Mouse (Mus musculus): ENCODE measurements at regions not wholly inside any gene's neighbourhood (a gene's known extent, or its start where the extent isn't known, plus 50 kb on each side); places are given as distances from the start of the nearest gene placed in this dataset.
A peak's percentile ranks its signal among the peaks of the same experiment; 100 is the strongest.

DNA sequence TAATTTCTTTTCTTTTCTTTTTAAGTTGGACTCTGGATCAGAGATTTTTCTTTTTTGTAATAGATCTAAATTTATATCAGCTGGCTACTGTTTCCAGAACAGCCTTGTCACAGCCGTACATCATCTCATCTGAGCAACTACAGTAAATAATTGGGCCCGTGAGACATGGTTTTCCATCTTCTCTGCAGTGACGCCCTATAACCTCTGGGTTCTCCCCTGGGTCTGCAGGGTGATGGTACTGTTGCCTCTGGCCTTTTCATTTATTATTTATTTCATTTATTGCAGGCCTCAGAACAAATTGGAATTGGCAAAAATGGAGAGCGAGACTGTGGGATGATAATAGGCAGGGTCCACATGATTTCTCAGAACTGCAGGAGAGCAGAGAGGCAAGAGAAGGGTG is 406.3 kb upstream of the Fam92a start:
- ATAC-seq (ENCODE audit: low FRiP score) (peak; percentile 49), DNase-seq (ENCODE audit: low spot score) (peak; percentile 27)
- Histone ChIP-seq H3K4me2 (replicated peaks; ENCODE audit: low read depth, low read length) (no peak overlapping the region), H3K36me3 (ENCODE audit: control insufficient read depth, insufficient read depth, low read length) (no peaks in the 10 kb centered on the region), H3K9ac (ENCODE audit: low read depth, low read length) (no peak overlapping the region), H3K4me3 (ENCODE audit: low read depth, low read length) (no peak overlapping the region), H3K27ac (ENCODE audit: low read depth, low read length) (no peak overlapping the region), H3K27me3 (ENCODE audit: control insufficient read depth, insufficient read depth, low read length) (no peaks in the 10 kb centered on the region), H3K9me3 (ENCODE audit: control insufficient read depth, low read length) (no peaks in the 10 kb centered on the region), H3K4me1 (replicated peaks; ENCODE audit: control insufficient read depth, insufficient read depth, low read length) (no peaks in the 10 kb centered on the region)
- WGBS, result 73% methylated on average over 4 of the region's 4 CpGs

DNA sequence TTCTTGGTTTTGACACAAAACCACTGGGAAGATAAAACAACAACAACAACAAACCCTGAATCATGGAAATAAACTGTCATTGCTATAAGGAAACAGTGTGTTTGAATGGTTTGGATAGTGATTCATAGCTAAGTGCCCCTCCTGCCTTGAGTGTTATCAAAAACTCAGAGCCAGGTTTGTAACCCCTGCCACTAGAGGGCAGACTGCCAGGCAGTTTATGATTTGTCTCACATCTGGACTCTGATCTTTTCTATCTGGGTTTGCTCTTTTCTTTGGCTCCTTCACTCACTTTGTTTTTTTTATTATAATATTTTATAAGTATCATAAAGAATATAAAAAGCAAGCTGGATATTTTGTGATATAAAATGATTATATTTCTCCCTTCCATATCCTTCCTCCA is 400.1 kb upstream of the Fam92a start:
- Histone ChIP-seq H3K4me2 (replicated peaks; ENCODE audit: low read depth, low read length) (no peak overlapping the region), H3K4me1 (replicated peaks; ENCODE audit: control insufficient read depth, insufficient read depth, low read length) (no peaks in the 10 kb centered on the region), H3K9ac (ENCODE audit: low read depth, low read length) (no peak overlapping the region), H3K27ac (ENCODE audit: low read depth, low read length) (no peak overlapping the region), H3K36me3 (ENCODE audit: control insufficient read depth, insufficient read depth, low read length) (no peaks in the 10 kb centered on the region), H3K27me3 (ENCODE audit: control insufficient read depth, insufficient read depth, low read length) (no peaks in the 10 kb centered on the region), H3K4me3 (ENCODE audit: low read depth, low read length) (no peak overlapping the region), H3K9me3 (ENCODE audit: control insufficient read depth, low read length) (no peaks in the 10 kb centered on the region)
- ATAC-seq (ENCODE audit: low FRiP score), result no peak
- no peak for DNase-seq (ENCODE audit: low spot score)

DNA sequence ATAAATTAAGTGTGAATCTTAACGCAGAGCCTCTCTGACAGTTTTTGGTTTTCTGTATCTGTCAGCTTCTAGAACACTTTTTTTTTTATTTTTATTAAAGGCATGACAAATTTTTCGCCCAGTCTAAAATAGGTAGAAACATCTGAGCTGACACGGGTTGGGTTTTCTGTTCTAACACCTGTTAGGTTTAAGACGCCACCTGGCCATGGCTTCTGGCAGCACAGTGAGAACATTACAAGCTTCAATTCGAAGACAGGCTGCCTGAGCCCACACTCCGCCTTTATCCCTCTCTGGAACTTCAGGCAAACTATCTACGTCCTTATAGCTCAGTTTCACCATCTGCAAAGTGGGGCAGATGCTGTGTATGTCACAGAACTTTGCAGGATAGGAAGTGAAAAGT is 398.9 kb upstream of the Fam92a start:
- no peaks in the 10 kb centered on the region for H3K27me3 ChIP-seq (ENCODE audit: control insufficient read depth, insufficient read depth, low read length)

DNA sequence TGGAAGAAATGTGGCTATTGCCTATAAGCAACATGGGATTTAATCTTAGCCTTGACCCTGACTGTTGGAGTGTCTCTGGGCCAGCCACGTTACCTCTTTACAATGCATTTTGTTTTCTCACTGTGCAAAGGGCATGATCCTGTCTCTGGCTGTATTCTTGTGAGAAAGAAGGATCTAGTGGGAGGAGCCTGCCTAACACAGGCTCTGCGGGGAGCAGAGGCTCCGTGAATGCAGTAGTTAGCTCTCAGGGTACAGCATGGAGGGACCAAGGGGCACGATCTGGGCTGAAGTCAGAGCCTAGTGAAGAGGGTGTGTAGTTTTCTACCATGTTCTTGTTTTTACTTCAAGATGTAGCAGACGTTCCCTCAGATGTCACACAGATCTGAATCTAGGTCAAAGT is 395.8 kb upstream of the Fam92a start:
- H3K4me2 ChIP-seq (replicated peaks; ENCODE audit: low read depth, low read length), result 0 out of 2 replicates have a peak overlapping the region, but pooled peaks have one; percentile 14

More for the DNA sequence above, 398.9 kb upstream of the Fam92a start:
- no peak overlapping the region for H3K4me2 ChIP-seq (replicated peaks; ENCODE audit: low read depth, low read length)
- H3K36me3 ChIP-seq (ENCODE audit: control insufficient read depth, insufficient read depth, low read length), result no peaks in the 10 kb centered on the region
- H3K4me3 ChIP-seq (ENCODE audit: low read depth, low read length), result no peak overlapping the region
- no peaks in the 10 kb centered on the region for H3K4me1 ChIP-seq (replicated peaks; ENCODE audit: control insufficient read depth, insufficient read depth, low read length)
- H3K9ac ChIP-seq (ENCODE audit: low read depth, low read length), result no peak overlapping the region
- no peak overlapping the region for H3K27ac ChIP-seq (ENCODE audit: low read depth, low read length)
- DNase-seq (ENCODE audit: low spot score), result no peak
- no peak for ATAC-seq (ENCODE audit: low FRiP score)
- 79% methylated on average over 7 of the region's 7 CpGs for WGBS
- H3K9me3 ChIP-seq (ENCODE audit: control insufficient read depth, low read length), result no peaks in the 10 kb centered on the region

DNA sequence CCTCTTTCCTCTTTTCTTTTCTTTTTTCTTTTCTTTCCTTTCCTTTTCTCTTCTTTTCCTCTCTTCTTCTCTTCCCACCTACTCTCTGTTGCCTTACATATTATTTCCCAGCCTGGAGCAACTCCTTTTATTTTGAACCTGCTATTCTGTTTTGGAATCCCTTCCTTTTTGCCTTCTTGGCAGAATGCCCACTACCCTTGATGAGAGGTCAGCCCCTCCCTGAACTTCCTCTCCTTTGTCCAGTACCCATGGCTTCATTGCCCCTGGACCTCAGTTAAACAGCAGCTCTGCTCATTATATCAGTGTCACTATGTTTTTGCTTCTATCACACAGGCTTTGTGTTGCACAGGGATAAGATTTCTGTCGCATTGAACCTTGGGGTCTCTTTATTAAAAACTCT is 391.2 kb upstream of the Fam92a start:
- no peaks in the 10 kb centered on the region for H3K9me3 ChIP-seq (ENCODE audit: control insufficient read depth, low read length)
- H3K9ac ChIP-seq (ENCODE audit: low read depth, low read length), result no peak overlapping the region
- WGBS, result 60% methylated on average over 1 of the region's 1 CpGs
- H3K27me3 ChIP-seq (ENCODE audit: control insufficient read depth, insufficient read depth, low read length), result no peaks in the 10 kb centered on the region
- no peaks in the 10 kb centered on the region for H3K4me1 ChIP-seq (replicated peaks; ENCODE audit: control insufficient read depth, insufficient read depth, low read length)
- H3K4me2 ChIP-seq (replicated peaks; ENCODE audit: low read depth, low read length), result no peak overlapping the region
- no peak overlapping the region for H3K4me3 ChIP-seq (ENCODE audit: low read depth, low read length)
- H3K36me3 ChIP-seq (ENCODE audit: control insufficient read depth, insufficient read depth, low read length), result no peaks in the 10 kb centered on the region
- no peak overlapping the region for H3K27ac ChIP-seq (ENCODE audit: low read depth, low read length)
- no peak for DNase-seq (ENCODE audit: low spot score)
- ATAC-seq (ENCODE audit: low FRiP score), result no peak

More for the DNA sequence above, 395.8 kb upstream of the Fam92a start:
- Histone ChIP-seq H3K36me3 (ENCODE audit: control insufficient read depth, insufficient read depth, low read length) (no peaks in the 10 kb centered on the region), H3K9ac (ENCODE audit: low read depth, low read length) (no peak overlapping the region), H3K4me3 (ENCODE audit: low read depth, low read length) (no peak overlapping the region), H3K27me3 (ENCODE audit: control insufficient read depth, insufficient read depth, low read length) (no peaks in the 10 kb centered on the region), H3K4me1 (replicated peaks; ENCODE audit: control insufficient read depth, insufficient read depth, low read length) (no peaks in the 10 kb centered on the region), H3K27ac (ENCODE audit: low read depth, low read length) (no peak overlapping the region), H3K9me3 (ENCODE audit: control insufficient read depth, low read length) (no peaks in the 10 kb centered on the region)
- DNase-seq (ENCODE audit: low spot score), result peak; percentile 34
- ATAC-seq (ENCODE audit: low FRiP score), result peak; percentile 87
- 8% methylated on average over 5 of the region's 5 CpGs for WGBS

DNA sequence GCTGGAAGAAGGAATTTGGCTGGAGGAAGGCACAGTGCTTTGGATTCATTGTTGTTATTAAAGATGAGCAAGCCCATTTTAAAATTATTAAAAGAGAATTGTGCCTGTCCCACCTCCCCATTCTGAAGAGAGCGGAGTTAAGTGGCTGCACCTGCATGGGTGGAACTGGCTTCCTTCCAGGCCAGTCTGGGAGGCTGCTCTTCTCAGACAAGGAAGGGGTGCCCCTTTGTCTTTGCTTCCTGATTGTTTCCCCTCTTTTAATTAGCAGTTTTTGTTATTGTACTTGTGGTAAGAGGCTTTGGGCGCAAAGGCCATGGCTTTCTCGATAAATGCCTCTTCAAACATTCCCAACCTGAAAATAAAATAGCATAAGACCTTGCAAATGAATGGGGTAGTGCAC is 388.7 kb upstream of the Fam92a start:
- no peak overlapping the region for H3K4me3 ChIP-seq (ENCODE audit: low read depth, low read length)
- no peak overlapping the region for H3K27ac ChIP-seq (ENCODE audit: low read depth, low read length)
- DNase-seq (ENCODE audit: low spot score), result no peak
- H3K9ac ChIP-seq (ENCODE audit: low read depth, low read length), result no peak overlapping the region
- H3K4me1 ChIP-seq (replicated peaks; ENCODE audit: control insufficient read depth, insufficient read depth, low read length), result no peaks in the 10 kb centered on the region
- H3K4me2 ChIP-seq (replicated peaks; ENCODE audit: low read depth, low read length), result no peak overlapping the region
- no peaks in the 10 kb centered on the region for H3K27me3 ChIP-seq (ENCODE audit: control insufficient read depth, insufficient read depth, low read length)
- H3K36me3 ChIP-seq (ENCODE audit: control insufficient read depth, insufficient read depth, low read length), result no peaks in the 10 kb centered on the region
- no peak for ATAC-seq (ENCODE audit: low FRiP score)
- H3K9me3 ChIP-seq (ENCODE audit: control insufficient read depth, low read length), result no peaks in the 10 kb centered on the region
- WGBS, result 79% methylated on average over 3 of the region's 3 CpGs

DNA sequence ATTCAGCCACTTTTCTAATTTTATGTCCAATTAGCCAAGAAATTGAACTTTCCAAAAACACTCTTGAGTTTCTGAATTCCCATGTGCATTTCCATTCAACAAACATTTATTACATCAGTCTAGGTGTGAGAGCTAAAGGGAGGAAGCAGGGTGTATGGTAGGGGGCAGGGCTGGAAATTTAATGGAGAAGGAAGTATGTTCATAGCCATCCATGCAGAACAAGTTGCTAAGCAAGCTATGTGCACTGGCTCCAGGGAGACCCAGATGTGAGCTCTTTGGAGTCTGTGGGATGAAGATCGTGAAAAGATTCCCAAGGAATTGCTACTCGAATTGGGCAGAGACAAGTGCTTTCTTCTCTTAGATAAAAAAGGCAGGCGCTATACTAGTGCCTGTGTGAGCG is 388.2 kb upstream of the Fam92a start:
- Histone ChIP-seq H3K9me3 (ENCODE audit: control insufficient read depth, low read length) (no peaks in the 10 kb centered on the region), H3K4me3 (ENCODE audit: low read depth, low read length) (no peak overlapping the region), H3K9ac (ENCODE audit: low read depth, low read length) (no peak overlapping the region), H3K4me2 (replicated peaks; ENCODE audit: low read depth, low read length) (no peak overlapping the region), H3K36me3 (ENCODE audit: control insufficient read depth, insufficient read depth, low read length) (no peaks in the 10 kb centered on the region), H3K27ac (ENCODE audit: low read depth, low read length) (no peak overlapping the region), H3K4me1 (replicated peaks; ENCODE audit: control insufficient read depth, insufficient read depth, low read length) (no peaks in the 10 kb centered on the region), H3K27me3 (ENCODE audit: control insufficient read depth, insufficient read depth, low read length) (no peaks in the 10 kb centered on the region)
- no peak for DNase-seq (ENCODE audit: low spot score)
- 87% methylated on average over 4 of the region's 4 CpGs for WGBS
- no peak for ATAC-seq (ENCODE audit: low FRiP score)

DNA sequence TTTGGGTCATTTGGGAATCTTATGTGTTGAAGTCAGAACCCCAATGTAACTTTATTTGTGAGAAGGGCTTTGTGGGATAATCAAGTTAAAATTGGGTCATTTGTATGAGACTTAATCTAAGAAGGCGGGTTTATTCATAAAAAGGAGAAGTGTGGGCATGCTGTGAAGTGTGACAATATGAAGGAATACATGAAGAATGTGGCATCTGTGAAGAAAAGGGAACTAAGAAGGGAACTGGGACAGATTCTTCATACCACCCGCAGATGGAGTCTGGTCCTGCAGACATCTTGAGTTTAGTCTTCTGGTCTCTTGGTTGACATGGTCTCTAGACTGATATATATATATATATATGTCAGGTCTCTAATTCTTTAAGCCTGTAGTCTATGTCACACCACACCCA is 385.3 kb upstream of the Fam92a start:
- Histone ChIP-seq H3K36me3 (ENCODE audit: control insufficient read depth, insufficient read depth, low read length) (no peaks in the 10 kb centered on the region), H3K27ac (ENCODE audit: low read depth, low read length) (no peak overlapping the region), H3K4me2 (replicated peaks; ENCODE audit: low read depth, low read length) (no peak overlapping the region), H3K9ac (ENCODE audit: low read depth, low read length) (no peak overlapping the region), H3K9me3 (ENCODE audit: control insufficient read depth, low read length) (no peaks in the 10 kb centered on the region), H3K4me1 (replicated peaks; ENCODE audit: control insufficient read depth, insufficient read depth, low read length) (no peaks in the 10 kb centered on the region), H3K4me3 (ENCODE audit: low read depth, low read length) (no peak overlapping the region), H3K27me3 (ENCODE audit: control insufficient read depth, insufficient read depth, low read length) (no peaks in the 10 kb centered on the region)
- DNase-seq (ENCODE audit: low spot score), result no peak
- WGBS, result 87% methylated on average over 2 of the region's 2 CpGs
- ATAC-seq (ENCODE audit: low FRiP score), result no peak

DNA sequence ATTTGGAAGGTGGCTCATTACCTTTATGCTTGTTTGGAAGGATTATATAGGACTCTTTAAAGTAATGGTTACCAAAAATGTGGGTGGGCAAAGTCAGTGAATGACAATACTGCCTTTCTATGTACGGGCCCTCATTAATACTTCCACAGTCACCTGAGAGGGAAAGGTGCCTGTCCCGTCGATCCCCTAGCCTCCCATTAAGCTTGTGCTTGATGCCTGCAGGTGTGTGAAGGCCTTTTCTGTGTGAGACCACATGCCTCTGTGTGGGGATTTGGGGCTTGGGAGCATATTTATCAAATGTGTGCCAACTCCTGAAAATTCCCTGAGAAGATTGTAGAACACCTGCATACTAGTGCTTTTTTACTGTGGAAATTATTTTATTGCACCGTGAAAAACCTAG is 377.4 kb upstream of the Fam92a start:
- Histone ChIP-seq H3K9ac (ENCODE audit: low read depth, low read length) (no peak overlapping the region), H3K4me2 (replicated peaks; ENCODE audit: low read depth, low read length) (no peak overlapping the region), H3K36me3 (ENCODE audit: control insufficient read depth, insufficient read depth, low read length) (no peaks in the 10 kb centered on the region), H3K27ac (ENCODE audit: low read depth, low read length) (no peak overlapping the region), H3K4me3 (ENCODE audit: low read depth, low read length) (no peak overlapping the region), H3K27me3 (ENCODE audit: control insufficient read depth, insufficient read depth, low read length) (no peaks in the 10 kb centered on the region), H3K9me3 (ENCODE audit: control insufficient read depth, low read length) (no peaks in the 10 kb centered on the region), H3K4me1 (replicated peaks; ENCODE audit: control insufficient read depth, insufficient read depth, low read length) (no peaks in the 10 kb centered on the region)
- DNase-seq (ENCODE audit: low spot score) (no peak), ATAC-seq (ENCODE audit: low FRiP score) (no peak)
- 93% methylated on average over 4 of the region's 4 CpGs for WGBS
